Mouse (Mus musculus) small intestine, adult 2 months (tissue): Measurements from ENCODE around the gene Gale.

ENCODE experiments used
- CTCF ChIP-seq: fragments of 200-500 bp; IDR thresholded peaks from 2 replicates; pipeline ENCODE4 v1.5.1; 2012; ENCODE audit warnings: low read depth, mild to moderate bottlenecking, control low read depth, inconsistent platforms, low read length, moderate library complexity, mixed read lengths; ENCODE audit not compliant: insufficient replicate concordance, insufficient read length; ENCODE audit errors: extremely low read depth
- POLR2A ChIP-seq: fragments of 200-500 bp; IDR thresholded peaks from 2 replicates; pipeline ENCODE4 v1.6.1; 2012; ENCODE audit warnings: low read depth, mild to moderate bottlenecking, control low read depth, inconsistent platforms, low read length, moderate library complexity

DNA sequence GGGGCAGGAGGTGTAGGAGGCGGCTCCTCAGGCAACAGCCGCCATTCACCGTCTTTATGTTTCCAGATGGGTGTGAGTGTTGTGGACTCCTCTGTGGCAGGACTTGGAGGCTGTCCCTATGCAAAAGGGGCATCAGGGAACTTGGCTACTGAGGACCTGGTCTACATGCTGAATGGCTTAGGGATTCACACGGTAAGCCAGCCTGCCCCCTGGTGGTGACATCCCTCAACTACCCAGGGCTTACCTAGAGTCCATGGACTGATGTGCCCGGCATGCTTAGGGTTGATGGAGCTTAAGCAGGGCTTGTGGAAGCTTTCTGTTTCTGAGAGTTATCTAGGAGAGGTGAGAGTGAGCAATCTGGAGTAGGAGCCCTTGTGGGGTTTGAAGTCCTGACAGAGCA lies 2.8 kb upstream of the Gale start:
- TF ChIP-seq CTCF (peak; percentile 82; the same call in 1 of the 2 replicates), POLR2A (0 out of 2 replicates have a peak, but pooled peaks have one; percentile 8)
